Mouse (Mus musculus) spleen, postnatal 4 days (tissue): ENCODE data around the gene Tex11.
"Not testable (repeated sequence)": the region's sequence is repeated elsewhere in the genome, so short reads cannot be mapped to it uniquely, and the experiment has no call there.

Experiments
- DNase-seq, 2 experiments: peaks; one replicate each; pipeline ENCODE4 v3.0.0; 2022; ENCODE audit warnings: low spot score in 2 of 2

Tex11 gene

GRCm38 (mm10) chrX:101059541-101059940 is at the start of gene Tex11:
Gene Tex11, minus strand, starts transcription at chrX:101059667.
- DNase-seq: no peak

GRCm38 (mm10) chrX:101085920-101086319 is 26.5 kb upstream of the Tex11 start, which contains the start of gene Slc7a3:
Gene Slc7a3, minus strand, starts transcription at chrX:101086020.
- DNase-seq: no peak

GRCm38 (mm10) chrX:101085211-101085610 is 25.7 kb upstream of the Tex11 start:
- DNase-seq: not testable (repeated sequence)

- no peak for DNase-seq
These were observed 24.7 kb upstream of the Tex11 start for GRCm38 (mm10) chrX:101084192-101084591.

GRCm38 (mm10) chrX:101065245-101065644 is 5.8 kb upstream of the Tex11 start:
- DNase-seq: no peak

- no peak for DNase-seq
These were observed 4.0 kb upstream of the Tex11 start for GRCm38 (mm10) chrX:101063503-101063902.

- DNase-seq: no peak
These were observed 115.8 kb downstream of the Tex11 start for GRCm38 (mm10) chrX:100943640-100944039.

GRCm38 (mm10) chrX:100839211-100839610 is 220.3 kb downstream of the Tex11 start:
- no peak for DNase-seq

GRCm38 (mm10) chrX:100832806-100833205 is 226.7 kb downstream of the Tex11 start:
- DNase-seq: no peak

GRCm38 (mm10) chrX:100825557-100825956 is 233.9 kb downstream of the Tex11 start:
- no peak for DNase-seq

GRCm38 (mm10) chrX:100821149-100821548 is 238.3 kb downstream of the Tex11 start:
- DNase-seq: no peak

- DNase-seq: no peak
These were observed 240.8 kb downstream of the Tex11 start for GRCm38 (mm10) chrX:100818681-100819080.

GRCm38 (mm10) chrX:100815766-100816165 is 243.7 kb downstream of the Tex11 start:
- DNase-seq: no peak

GRCm38 (mm10) chrX:100814139-100814538 is 245.3 kb downstream of the Tex11 start:
- no peak for DNase-seq

- DNase-seq: no peak
These were observed 248.3 kb downstream of the Tex11 start for GRCm38 (mm10) chrX:100811129-100811528.

GRCm38 (mm10) chrX:100802034-100802433 is 257.4 kb downstream of the Tex11 start:
- DNase-seq: no peak

GRCm38 (mm10) chrX:100800643-100801042 is 258.8 kb downstream of the Tex11 start:
- no peak for DNase-seq

GRCm38 (mm10) chrX:100797851-100798527 is 261.5 kb downstream of the Tex11 start:
- DNase-seq: no peak

- DNase-seq: no peak
These were observed 262.1 kb downstream of the Tex11 start for GRCm38 (mm10) chrX:100797370-100797769.

GRCm38 (mm10) chrX:100796741-100797090 is 262.8 kb downstream of the Tex11 start:
- DNase-seq: no peak

GRCm38 (mm10) chrX:100796041-100796740 is 263.3 kb downstream of the Tex11 start:
- DNase-seq: no peak

- no peak for DNase-seq
These were observed 270.1 kb downstream of the Tex11 start for GRCm38 (mm10) chrX:100789322-100789721.
